Mouse (Mus musculus) embryonic stem cell, embryonic (primary cell): ENCODE results near the gene Cdc42se1.

Experiments
- CTCF ChIA-PET, 4 experiments: fragments of 300-600 bp in 2 of 4; fragments of 350-600 bp in 2 of 4; sonication (Branson Sonifier 250); formaldehyde crosslinking; loops; one replicate each; lab custom pipeline; 2022; ENCODE audit warnings: inconsistent platforms in 2 of 4; lab: Charles Lee
- POLR2A ChIA-PET, 4 experiments: fragments of 300-600 bp in 2 of 4; fragments of 350-600 bp in 2 of 4; sonication (Branson Sonifier 250); formaldehyde crosslinking; loops; one replicate each; lab custom pipeline; 2022; ENCODE audit warnings: antibody characterized with exemption in 4 of 4, inconsistent platforms in 1 of 4; lab: Charles Lee

The Cdc42se1 gene

DNA sequence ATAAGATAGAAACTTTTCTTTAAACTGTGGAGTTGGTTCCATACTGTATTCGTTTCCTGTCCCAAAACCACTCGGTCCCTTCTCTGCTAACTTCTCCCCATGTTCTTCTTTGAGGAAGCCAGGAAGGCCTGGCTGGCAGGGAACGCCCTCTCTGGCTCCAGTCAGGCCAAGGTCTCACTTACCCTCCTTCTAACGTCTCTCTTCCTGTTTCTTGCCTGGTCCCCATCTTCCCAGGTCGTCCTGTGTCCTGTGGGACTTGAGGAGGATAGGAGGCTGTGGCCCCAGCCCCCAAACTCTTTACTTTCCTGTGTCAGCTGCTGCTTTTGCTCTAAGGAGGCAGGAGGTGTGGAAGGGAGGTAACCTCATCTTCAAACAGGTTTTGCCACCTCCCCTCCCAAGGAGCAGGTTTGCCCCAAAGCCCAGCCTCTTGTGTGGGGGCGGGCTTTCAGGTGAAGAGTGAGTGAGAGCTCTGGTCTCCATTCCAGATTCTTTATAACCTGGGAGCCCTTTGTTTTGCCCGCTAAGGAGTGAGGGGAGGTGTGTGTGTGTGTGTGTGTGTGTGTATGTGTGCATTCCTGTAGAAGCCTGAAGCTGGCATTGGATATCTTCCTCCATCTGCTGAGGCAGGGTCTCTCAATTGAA lies 22.4 kb downstream of the Cdc42se1 start, which contains the start of gene Bnipl:
Gene Bnipl, minus strand, starts transcription at position 411 of the 642 bp plus-strand sequence.
- ChIA-PET POLR2A (interaction anchor here (0.6 to 3.7 kb wide), 27 partner anchors 8 to 96 kb away, joined by 3 to 18 read pairs (median 5); partner anchors contain the start of genes Gm128 (in 3 of the 4), Gabpb2 (in 2 of the 4), Mllt11 (in 1 of the 4) and Prune1 (in 1 of the 4)), CTCF (interaction anchor here (0.6 to 1.4 kb wide), 6 partner anchors 10 to 254 kb away, joined by 3 to 5 read pairs (median 4); partner anchors contain the start of gene Gabpb2 (in 1 of the 4))

DNA sequence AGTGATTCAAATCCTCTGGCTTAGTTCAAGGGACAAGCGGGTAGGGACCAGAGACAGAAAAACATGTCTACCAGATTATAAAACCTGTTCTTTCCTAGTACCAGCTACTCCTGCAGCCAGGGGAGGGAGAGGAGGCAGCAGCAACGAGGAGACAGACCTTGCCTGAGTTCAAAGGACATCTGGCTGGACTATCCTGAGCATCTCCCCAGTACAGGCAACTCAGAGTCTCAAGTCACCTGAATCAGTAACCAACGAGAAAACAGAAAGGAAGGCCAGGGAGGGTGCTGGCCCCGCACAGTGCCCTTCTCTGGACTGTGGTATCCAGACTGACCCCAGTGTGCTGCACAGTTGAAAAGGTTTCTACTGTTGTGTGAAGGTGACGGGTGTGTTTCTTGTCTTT lies 28.4 kb downstream of the Cdc42se1 start:
- ChIA-PET CTCF (interaction anchor here in 1 of 4 experiments (1.0 kb wide), 1 partner anchor 35 kb away, joined by 3 read pairs; no protein-coding TSS in a partner anchor), POLR2A (interaction anchor here in 2 of 4 experiments (0.7 to 2.2 kb wide), 6 partner anchors 8 to 39 kb away, joined by 3 to 5 read pairs (median 3); no protein-coding TSS in a partner anchor)

DNA sequence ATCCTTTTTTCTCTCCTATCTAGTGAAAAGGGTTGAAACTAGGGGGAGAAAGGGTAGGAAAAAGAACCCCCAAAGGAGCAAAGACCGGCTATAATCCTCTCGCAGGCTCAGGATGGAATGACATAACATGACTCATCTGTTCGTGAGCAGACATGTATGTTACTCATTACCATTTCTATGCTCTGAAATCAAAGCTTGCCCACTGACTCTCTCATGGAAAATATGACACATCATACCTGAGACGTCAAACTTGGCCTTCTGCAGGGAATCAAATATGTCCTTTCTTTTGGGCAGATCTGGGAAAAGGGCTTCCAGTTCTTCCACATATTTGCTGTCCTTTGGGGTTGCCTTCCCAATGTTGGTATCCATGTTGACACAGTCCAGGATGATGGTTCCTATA lies 33.4 kb downstream of the Cdc42se1 start:
- ChIA-PET CTCF (interaction anchor here in 2 of 4 experiments (0.6 to 2.1 kb wide), 4 partner anchors 11 to 119 kb away, joined by 5 to 10 read pairs (median 9); partner anchors contain the start of genes Bnipl (in 1 of the 2), Gabpb2 (in 1 of the 2) and Tnfaip8l2 (in 1 of the 2)), POLR2A (interaction anchor here in 2 of 4 experiments (1.0 to 2.1 kb wide), 7 partner anchors 8 to 53 kb away, joined by 3 to 10 read pairs (median 3); partner anchors contain the start of gene Gabpb2 (in 1 of the 2))

DNA sequence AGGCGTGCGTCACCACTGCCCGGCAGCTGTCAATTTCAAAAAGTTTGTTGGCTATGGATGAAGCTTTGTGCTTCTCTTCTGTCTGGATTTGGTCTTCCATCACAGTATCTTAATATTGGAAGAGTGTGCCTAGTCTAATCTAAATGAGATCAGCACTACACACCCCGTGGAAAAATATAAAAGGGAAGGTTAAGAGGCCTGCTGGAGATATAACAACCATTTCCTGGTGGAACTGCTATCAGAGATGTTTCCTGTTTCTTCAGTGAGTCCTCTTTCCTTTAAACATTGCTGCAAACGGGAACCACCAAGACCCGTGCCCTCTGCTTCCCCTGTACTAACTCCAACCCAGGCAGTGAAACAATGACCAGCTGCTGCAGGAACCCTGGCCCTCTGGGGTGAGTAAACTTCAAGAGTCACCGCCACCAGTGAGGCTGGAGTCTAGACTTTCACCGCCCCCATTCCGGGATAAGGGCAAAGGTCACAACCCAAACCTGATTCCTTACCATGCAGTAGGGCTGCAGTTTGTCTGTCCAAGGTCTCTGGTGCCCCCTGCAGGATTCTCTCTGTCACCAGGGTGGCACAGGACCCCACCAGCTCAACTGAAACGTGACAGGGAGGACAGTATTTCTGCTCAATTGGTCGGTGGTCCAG lies 34.7 kb downstream of the Cdc42se1 start:
- CTCF ChIA-PET, result interaction anchor here (0.5 to 2.1 kb wide), 21 partner anchors 12 to 415 kb away, joined by 3 to 10 read pairs (median 4); partner anchors contain the start of genes Bnipl (in 1 of the 4), Gabpb2 (in 1 of the 4) and Tnfaip8l2 (in 1 of the 4)
- POLR2A ChIA-PET, result interaction anchor here (0.6 to 2.1 kb wide), 21 partner anchors 9 to 325 kb away, joined by 3 to 10 read pairs (median 3); partner anchors contain the start of genes Gm128 (in 2 of the 4), Prune1 (in 2 of the 4), Cdc42se1 (in 1 of the 4) and Gabpb2 (in 1 of the 4)

DNA sequence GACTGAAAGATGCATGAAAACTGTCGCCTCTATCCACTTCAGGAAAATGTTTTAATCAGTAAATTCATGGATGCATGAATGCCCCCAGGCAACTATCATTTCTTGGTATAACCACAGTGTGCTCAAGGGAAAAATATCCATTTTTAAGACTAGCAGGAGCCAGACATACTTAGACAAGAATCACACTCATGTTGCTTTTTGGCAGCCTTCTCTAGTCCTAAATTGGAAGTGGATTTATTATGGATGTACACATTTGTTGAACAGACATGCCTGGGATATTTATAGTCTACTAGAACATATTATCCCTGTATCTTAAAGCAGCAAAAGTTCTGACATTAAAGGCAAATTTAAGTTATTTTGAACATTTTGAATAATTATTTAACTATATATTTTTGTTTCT lies 36.2 kb downstream of the Cdc42se1 start:
- POLR2A ChIA-PET, result interaction anchor here in 1 of 4 experiments (1.5 to 1.9 kb wide), 2 partner anchors 34 to 46 kb away, joined by 4 to 7 read pairs; no protein-coding TSS in a partner anchor
- CTCF ChIA-PET, result no interaction called here

DNA sequence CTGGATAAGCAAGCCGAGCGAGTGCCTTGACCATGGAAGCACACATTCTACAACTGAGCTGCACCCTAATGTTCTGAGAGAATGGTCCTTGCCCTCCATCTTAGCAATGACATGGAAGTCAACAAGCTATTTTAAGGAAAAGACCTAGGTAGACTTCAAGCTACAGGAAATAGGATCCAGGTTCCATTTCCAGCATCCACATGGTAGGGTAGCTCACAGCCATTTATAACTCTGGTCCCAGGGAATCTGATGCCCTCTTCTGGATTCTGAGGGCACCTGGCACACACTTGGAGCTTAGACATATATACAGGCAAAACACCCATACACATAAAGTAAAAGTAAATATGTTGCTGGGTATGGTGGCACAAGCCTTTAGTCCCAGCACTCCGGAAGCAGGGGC lies 37.5 kb downstream of the Cdc42se1 start:
- CTCF ChIA-PET, result interaction anchor here in 2 of 4 experiments (0.6 to 0.8 kb wide), 3 partner anchors 49 to 274 kb away, joined by 5 to 8 read pairs (median 6); partner anchors contain the start of gene Gabpb2 (in 1 of the 2)
- POLR2A ChIA-PET, result interaction anchor here in 3 of 4 experiments (0.8 to 1.7 kb wide), 9 partner anchors 9 to 47 kb away, joined by 3 to 7 read pairs (median 4); partner anchors contain the start of genes Bnipl (in 1 of the 3), Gm128 (in 1 of the 3), Mindy1 (in 1 of the 3) and Prune1 (in 1 of the 3)

DNA sequence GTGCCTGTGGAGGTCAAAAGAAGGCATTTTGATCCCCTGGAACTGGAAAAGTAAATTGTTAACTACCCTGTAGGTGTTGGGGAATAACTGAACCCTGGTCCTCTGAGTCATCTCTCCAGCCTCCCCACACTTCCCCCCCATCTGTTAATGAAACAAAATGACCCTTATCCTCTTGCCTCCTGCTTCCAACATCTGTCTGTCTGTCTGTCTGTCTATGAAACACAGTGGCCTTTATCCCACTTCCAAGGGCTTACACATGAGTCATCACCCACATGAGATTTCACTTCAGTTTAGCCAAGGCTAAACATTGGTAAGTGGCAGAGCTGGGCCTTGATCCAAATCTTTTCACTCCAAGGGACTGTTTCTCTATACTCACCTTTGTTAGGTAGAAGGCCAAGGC lies 39.3 kb downstream of the Cdc42se1 start:
- ChIA-PET CTCF (no interaction called here), POLR2A (interaction anchor here in 1 of 4 experiments (1.4 to 2.4 kb wide), 4 partner anchors 10 to 127 kb away, joined by 3 to 6 read pairs (median 4); no protein-coding TSS in a partner anchor)

DNA sequence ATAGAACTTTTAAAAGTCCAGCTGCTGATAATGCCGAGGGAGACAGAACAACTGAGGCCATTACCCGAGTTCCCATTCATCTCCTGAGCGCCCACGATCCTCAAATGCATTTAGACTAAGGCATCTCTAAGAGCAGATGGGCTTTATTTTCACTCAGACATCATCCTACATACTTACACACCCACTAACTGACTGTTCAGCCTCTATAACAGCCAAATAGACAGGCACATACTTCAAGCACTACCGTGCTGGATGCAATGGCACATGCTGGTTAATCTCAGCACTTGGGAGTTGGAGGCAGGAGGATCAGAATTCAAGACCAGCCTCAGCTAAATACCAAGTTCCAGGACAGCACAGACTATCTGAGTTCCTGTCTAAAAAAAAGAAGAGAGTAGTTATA lies 41.3 kb downstream of the Cdc42se1 start:
- ChIA-PET CTCF (interaction anchor here in 2 of 4 experiments (0.6 to 1.6 kb wide), 4 partner anchors 34 to 747 kb away, joined by 3 to 11 read pairs (median 4); partner anchors contain the start of gene Cers2 (in 1 of the 2)), POLR2A (interaction anchor here in 2 of 4 experiments (0.6 to 4.6 kb wide), 11 partner anchors 10 to 431 kb away, joined by 3 to 29 read pairs (median 5); partner anchors contain the start of genes Mindy1 (in 2 of the 2), Prune1 (in 2 of the 2) and Gm128 (in 1 of the 2))

DNA sequence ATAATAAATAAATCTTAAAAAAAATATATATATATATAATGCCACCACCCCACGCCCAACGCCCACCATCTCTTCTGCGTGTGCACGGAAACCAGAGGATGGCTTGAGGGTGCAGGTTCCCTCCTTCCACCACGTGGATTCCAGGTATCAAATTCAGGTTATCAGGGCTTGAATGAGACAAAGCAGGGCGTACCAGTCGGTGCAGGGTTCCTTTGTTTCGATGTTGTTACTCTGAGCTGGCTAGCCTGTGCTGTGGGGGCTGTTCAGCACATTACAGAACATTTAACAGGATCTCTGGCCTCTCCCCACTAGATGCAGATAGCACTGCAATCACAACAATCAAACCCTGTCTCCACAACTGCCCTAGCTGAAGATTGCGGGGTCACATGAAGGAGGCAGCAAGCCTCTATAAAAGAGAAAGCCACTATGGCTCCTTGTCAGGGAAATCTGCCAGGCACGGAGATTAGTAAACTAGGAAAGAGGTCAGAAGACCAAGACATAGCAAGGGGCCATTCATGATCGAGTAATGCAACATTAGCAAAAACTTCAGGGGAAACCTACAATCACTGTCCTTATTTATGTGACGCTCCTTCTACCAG lies 42.3 kb downstream of the Cdc42se1 start:
- POLR2A ChIA-PET, result interaction anchor here in 3 of 4 experiments (0.5 to 4.6 kb wide), 12 partner anchors 11 to 432 kb away, joined by 3 to 29 read pairs (median 4); partner anchors contain the start of genes Mindy1 (in 2 of the 3), Prune1 (in 2 of the 3), Cdc42se1 (in 1 of the 3) and Gm128 (in 1 of the 3)
- CTCF ChIA-PET, result interaction anchor here in 3 of 4 experiments (0.6 to 1.8 kb wide), 4 partner anchors 22 to 274 kb away, joined by 3 to 7 read pairs (median 4); no protein-coding TSS in a partner anchor

DNA sequence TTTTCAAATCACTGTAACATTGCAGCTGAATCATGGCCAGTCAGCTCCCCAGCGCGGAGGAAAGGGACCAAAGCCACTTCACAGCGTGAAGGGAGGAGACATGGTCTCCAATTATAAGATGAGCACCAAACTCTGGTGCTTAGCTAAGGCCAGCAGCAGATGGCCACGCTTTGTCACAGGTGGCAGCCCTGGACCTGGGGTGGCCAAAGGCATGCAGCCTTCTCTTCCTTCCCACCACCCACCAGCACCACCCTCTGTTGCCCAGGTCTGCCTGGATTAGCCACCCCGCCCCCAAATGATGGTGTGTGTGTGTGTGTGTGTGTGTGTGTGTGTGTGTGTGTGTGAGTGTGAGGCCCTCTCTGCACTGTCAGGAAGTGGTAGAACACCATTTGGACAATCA lies 44.9 kb downstream of the Cdc42se1 start:
- ChIA-PET CTCF (interaction anchor here in 2 of 4 experiments (0.5 to 0.7 kb wide), 4 partner anchors 40 to 297 kb away, joined by 3 to 17 read pairs (median 4); no protein-coding TSS in a partner anchor), POLR2A (interaction anchor here in 2 of 4 experiments (0.6 to 5.7 kb wide), 10 partner anchors 8 to 305 kb away, joined by 3 to 36 read pairs (median 3); partner anchors contain the start of genes Prune1 (in 2 of the 2), Bnipl (in 1 of the 2), Gabpb2 (in 1 of the 2) and Mindy1 (in 1 of the 2))

DNA sequence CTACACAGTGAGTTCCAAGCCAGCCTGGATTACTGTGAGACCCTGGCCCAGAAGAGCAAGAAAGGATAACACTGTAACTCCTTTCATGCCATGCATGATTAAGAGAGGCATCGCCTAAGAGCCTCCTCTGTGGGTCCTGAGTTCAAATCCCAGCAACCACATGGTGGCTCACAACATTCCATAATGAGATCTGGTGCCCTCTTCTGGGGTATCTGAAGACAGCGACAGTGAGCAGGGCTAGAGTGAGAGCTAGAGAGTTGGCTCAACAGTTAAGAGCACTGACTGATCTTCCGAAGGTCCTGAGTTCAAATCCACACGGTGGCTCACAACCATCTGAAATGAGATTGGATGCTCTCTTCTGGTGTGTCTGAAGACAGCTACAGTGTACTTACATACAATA lies 45.9 kb downstream of the Cdc42se1 start:
- ChIA-PET CTCF (interaction anchor here in 3 of 4 experiments (0.5 to 1.0 kb wide), 5 partner anchors 51 to 298 kb away, joined by 3 to 17 read pairs (median 3); partner anchors contain the start of gene Gabpb2 (in 1 of the 3)), POLR2A (interaction anchor here in 3 of 4 experiments (0.6 to 5.7 kb wide), 17 partner anchors 7 to 235 kb away, joined by 3 to 36 read pairs (median 3); partner anchors contain the start of genes Bnipl (in 1 of the 3), Mindy1 (in 1 of the 3) and Prune1 (in 1 of the 3))

DNA sequence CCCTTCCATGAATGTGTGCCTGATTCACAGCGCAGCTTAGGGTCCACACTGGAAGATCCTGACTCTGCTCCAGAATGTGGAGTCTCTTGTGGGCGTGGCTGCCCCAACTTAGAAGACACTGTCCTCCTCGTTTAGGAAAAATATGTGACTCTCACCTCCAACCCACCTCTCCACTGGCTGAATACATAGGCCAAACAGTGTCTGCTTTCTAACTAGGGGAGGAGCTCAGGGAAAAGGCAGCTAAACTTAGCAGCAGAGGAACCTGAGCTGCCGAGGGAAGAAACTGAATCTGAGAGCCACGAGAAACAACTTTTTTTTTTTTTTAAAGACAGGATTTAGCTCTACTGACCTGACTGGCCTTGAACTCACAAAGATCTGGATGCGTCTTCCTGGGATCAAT lies 46.6 kb downstream of the Cdc42se1 start:
- ChIA-PET POLR2A (interaction anchor here in 3 of 4 experiments (0.6 to 5.7 kb wide), 16 partner anchors 8 to 698 kb away, joined by 3 to 36 read pairs (median 4); partner anchors contain the start of gene Zfp687 (in 1 of the 3)), CTCF (interaction anchor here in 3 of 4 experiments (0.5 to 1.0 kb wide), 3 partner anchors 58 to 172 kb away, joined by 3 read pairs; partner anchors contain the start of gene Gabpb2 (in 1 of the 3))

DNA sequence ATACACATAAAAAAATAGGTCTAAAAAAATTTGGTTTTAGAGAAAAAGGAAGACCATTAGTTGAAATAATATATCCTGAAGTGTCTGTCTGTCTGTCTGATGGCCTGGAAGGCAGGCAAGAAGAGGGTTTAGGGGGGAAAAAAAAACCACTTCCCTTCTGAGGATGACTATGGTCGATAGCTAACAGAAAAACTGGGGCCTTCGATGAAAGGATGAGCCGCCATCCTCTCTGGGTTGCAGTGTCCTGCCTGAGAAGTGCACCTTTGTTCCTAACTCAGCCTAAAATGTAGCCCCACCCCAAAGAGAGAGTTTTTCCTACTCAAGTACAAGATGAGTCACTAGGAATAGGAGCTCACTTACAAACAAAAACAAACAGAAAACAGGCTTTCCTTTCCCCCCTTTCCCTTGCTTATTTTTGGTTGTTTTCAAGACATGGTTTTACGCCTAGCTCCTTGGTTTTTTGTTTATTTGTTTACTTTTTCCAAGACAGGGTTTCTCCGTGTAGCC lies 47.9 kb downstream of the Cdc42se1 start:
- POLR2A ChIA-PET, result interaction anchor here in 3 of 4 experiments (0.6 to 5.7 kb wide), 18 partner anchors 10 to 261 kb away, joined by 3 to 36 read pairs (median 5); partner anchors contain the start of genes Gm128 (in 1 of the 3) and Zfp687 (in 1 of the 3)
- CTCF ChIA-PET, result interaction anchor here in 2 of 4 experiments (0.9 to 1.1 kb wide), 2 partner anchors 13 to 16 kb away, joined by 3 to 6 read pairs; no protein-coding TSS in a partner anchor

DNA sequence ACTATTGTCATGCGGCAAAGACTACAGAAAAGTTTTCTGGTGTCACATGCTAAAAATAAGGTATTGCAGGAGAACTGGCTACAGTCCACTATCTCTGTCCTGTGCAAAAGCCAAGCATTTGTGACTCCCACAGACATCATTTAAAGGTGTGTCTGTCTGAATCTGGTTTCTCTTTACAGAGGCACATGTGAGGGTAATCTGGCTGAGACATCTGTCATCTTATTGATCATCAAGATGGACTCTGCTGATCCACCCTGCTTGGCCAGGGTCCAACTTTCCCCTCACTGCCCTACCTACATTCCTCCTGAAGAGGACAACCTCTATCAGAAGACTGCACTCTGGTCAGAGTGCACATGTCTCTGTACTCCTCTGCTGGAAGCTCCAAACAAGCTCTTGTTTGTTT lies 48.6 kb downstream of the Cdc42se1 start:
- POLR2A ChIA-PET, result interaction anchor here in 3 of 4 experiments (0.5 to 5.7 kb wide), 24 partner anchors 9 to 653 kb away, joined by 3 to 36 read pairs (median 5); partner anchors contain the start of genes Gm128 (in 1 of the 3), Mllt11 (in 1 of the 3) and Zfp687 (in 1 of the 3)
- CTCF ChIA-PET, result interaction anchor here in 2 of 4 experiments (0.5 to 1.1 kb wide), 4 partner anchors 14 to 720 kb away, joined by 3 to 12 read pairs (median 4); no protein-coding TSS in a partner anchor

DNA sequence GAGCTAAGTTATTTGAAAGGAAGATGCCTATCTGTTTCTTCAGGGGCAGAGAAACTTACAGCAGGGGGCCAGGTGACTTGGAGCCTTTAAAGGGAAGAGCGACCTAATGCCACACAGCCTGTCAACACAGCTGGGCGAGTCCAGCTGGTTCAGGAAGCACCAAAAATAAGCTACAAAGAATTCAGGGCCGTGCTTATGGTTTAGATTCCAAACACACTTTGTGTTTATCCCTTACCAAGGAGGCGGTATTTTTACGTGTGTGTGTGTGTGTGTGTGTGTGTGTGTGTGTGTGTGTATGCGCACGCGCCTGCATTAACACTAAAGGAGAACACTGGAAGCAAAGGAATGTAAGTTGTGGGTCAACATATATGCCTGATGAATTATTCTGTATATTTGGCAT lies 52.2 kb downstream of the Cdc42se1 start:
- ChIA-PET POLR2A (interaction anchor here in 3 of 4 experiments (0.6 to 5.9 kb wide), 26 partner anchors 7 to 1198 kb away, joined by 3 to 51 read pairs (median 6); partner anchors contain the start of genes Cdc42se1 (in 2 of the 3), Cers2 (in 2 of the 3), Mllt11 (in 2 of the 3) and Bnipl (in 1 of the 3)), CTCF (interaction anchor here in 3 of 4 experiments (0.7 to 1.6 kb wide), 4 partner anchors 14 to 66 kb away, joined by 3 to 5 read pairs (median 4); no protein-coding TSS in a partner anchor)
